Mouse (Mus musculus) neural tube, embryonic 11.5 days (tissue): ENCODE results near the gene Fam243. TPM values are rescaled to one million over a fixed set of nuclear protein-coding genes. Genes with fewer than 3 reads are reported as not detected.
A peak's percentile ranks its signal among the peaks of the same experiment; 100 is the strongest.

Experiments used
- ATAC-seq: fragments of 200-750 bp; cut with Nextera tagmentation; 2 replicates; pipeline ENCODE4 v1.8.0; 2017; ENCODE audit warnings: moderate number of reproducible peaks, mild to moderate bottlenecking, moderate TSS enrichment, moderate library complexity; ENCODE audit not compliant: insufficient read depth, low FRiP score, low TSS enrichment
- DNase-seq: peaks from one replicate; pipeline ENCODE4 v3.0.0-alpha.2; 2015; ENCODE audit warnings: low spot score
- H3K27ac ChIP-seq: fragments of 300-500 bp; sonication (generic); 2 replicates; pipeline ENCODE4 v1.5.1; 2014; ENCODE audit warnings: low read depth, mild to moderate bottlenecking, low read length
- H3K27me3 ChIP-seq: fragments of 300-500 bp; sonication (generic); 2 replicates; pipeline ENCODE4 v1.6.1; 2014; ENCODE audit warnings: mild to moderate bottlenecking, low read length, mixed read lengths; ENCODE audit not compliant: control insufficient read depth, insufficient read depth
- H3K36me3 ChIP-seq: fragments of 300-500 bp; sonication (generic); 2 replicates; pipeline ENCODE4 v1.6.1; 2014; ENCODE audit warnings: mild to moderate bottlenecking, low read length, moderate library complexity, mixed read lengths; ENCODE audit not compliant: control insufficient read depth, insufficient read depth
- H3K4me1 ChIP-seq: fragments of 300-500 bp; sonication (generic); 2 replicates; pipeline ENCODE4 v1.6.1; 2014; ENCODE audit warnings: low read length, mixed read lengths; ENCODE audit not compliant: control insufficient read depth, insufficient read depth
- H3K4me2 ChIP-seq: fragments of 300-500 bp; sonication (generic); 2 replicates; pipeline ENCODE4 v1.6.1; 2014; ENCODE audit warnings: low read depth, mild to moderate bottlenecking, moderate library complexity
- H3K4me3 ChIP-seq: fragments of 300-500 bp; sonication (generic); 2 replicates; pipeline ENCODE4 v1.5.1; 2014; ENCODE audit warnings: low read depth, low read length
- H3K9ac ChIP-seq: fragments of 300-500 bp; sonication (generic); 2 replicates; pipeline ENCODE4 v1.6.1; 2014; ENCODE audit warnings: mild to moderate bottlenecking, low read length
- H3K9me3 ChIP-seq: fragments of 300-500 bp; sonication (generic); 2 replicates; pipeline ENCODE4 v1.6.1; 2016; ENCODE audit warnings: low read length; ENCODE audit not compliant: control insufficient read depth
- WGBS: fragments of 180-500 bp; shearing (Covaris S2); extraction: QIAGEN DNeasy Blood & Tissue Kit; methylation state at CpG from one replicate; pipeline ENCODE4 v1.1.7; 2014; 5-methylcytosine and 5-hydroxymethylcytosine counted together
- polyA plus RNA-seq: library from polyadenylated mRNA; unstranded; fragments of >200 nt; fragmentation: Nextera tagmentation; extraction: Ambion mirVana; gene quantifications from 2 replicates; pipeline ENCODE4 v1.2.1, GENCODE M21; 2014

Fam243 gene
- polyA plus RNA-seq, 1 experiment from 2014 or later: not detected

DNA sequence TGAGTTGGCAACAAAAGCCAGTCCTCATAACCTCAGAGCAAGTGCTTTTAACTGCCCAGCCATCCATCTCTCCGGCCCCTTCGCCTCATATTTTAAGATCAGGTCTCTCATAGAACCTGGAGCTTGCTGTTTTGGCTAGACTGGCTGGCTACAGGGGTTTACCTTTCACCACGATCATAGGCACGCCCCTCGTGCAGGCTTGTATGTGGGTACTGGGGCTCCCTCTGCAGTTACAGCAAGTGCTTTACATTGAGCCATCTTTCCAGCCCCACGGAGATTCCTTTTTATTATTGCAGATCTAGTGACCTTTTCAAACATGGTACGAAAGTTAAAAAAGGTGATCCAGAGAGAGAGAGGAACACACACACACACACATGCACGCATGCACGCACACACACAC, 13.4 kb upstream of the Fam243 start:
- DNase-seq (peak; percentile 37), ATAC-seq (no peak)
- H3K9me3 ChIP-seq: no peaks in the 10 kb centered on the region
- no peak overlapping the region for H3K4me3 ChIP-seq
- WGBS: 66% methylated on average over 9 of the region's 9 CpGs
- no peak overlapping the region for H3K4me2 ChIP-seq
- H3K9ac ChIP-seq: no peak overlapping the region
- no peaks in the 10 kb centered on the region for H3K27me3 ChIP-seq
- no peak overlapping the region for H3K27ac ChIP-seq
- H3K4me1 ChIP-seq: no peaks in the 10 kb centered on the region
- no peaks in the 10 kb centered on the region for H3K36me3 ChIP-seq

DNA sequence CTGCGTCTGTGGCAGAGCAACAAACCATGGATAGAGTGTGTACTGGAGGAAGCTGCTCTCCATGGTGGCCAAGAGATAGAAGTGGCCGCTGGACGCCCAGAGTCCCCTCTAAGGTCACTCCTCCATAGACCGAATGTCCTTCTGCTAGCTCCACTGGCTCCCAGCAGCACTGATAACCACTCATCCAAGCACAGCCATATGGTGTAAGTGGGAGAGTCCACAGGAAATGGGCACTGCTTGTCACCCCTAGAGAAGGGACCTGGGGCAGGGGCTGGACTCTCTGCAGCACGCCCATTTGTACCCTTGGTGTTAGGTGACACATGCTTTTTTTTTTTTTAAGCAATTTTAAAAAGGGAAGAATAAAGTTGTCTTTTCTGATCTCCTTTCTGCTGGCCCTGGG, 9.7 kb upstream of the Fam243 start:
- ATAC-seq: no peak
- Histone ChIP-seq H3K27me3 (no peaks in the 10 kb centered on the region), H3K9me3 (no peaks in the 10 kb centered on the region), H3K36me3 (no peaks in the 10 kb centered on the region), H3K27ac (no peak overlapping the region), H3K4me3 (no peak overlapping the region), H3K4me2 (no peak overlapping the region), H3K4me1 (no peaks in the 10 kb centered on the region), H3K9ac (no peak overlapping the region)
- 81% methylated on average over 5 of the region's 5 CpGs for WGBS
- DNase-seq: no peak

DNA sequence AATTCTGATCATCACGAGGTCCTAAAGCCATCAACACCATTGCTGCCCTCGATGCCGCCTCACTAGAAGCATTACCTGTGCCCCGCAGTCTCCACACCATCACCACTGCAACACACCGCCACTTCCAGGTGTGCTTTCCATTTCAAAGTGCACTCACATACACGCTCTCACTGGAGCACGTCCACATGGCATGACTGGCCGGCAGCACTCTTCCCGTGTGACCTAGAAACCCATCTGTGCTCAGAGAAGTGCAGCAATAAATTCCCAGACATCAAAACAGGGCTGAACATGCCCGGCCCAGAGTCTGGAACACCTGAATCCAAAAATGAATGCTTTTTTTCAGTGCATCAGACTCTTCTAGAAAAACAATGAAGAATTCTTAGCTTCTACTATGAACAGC, 6.7 kb upstream of the Fam243 start:
- H3K36me3 ChIP-seq: no peaks in the 10 kb centered on the region
- no peak for ATAC-seq
- H3K27ac ChIP-seq: no peak overlapping the region
- H3K4me2 ChIP-seq: no peak overlapping the region
- no peaks in the 10 kb centered on the region for H3K9me3 ChIP-seq
- 83% methylated on average over 10 of the region's 10 CpGs for WGBS
- no peaks in the 10 kb centered on the region for H3K27me3 ChIP-seq
- H3K9ac ChIP-seq: no peak overlapping the region
- H3K4me1 ChIP-seq: no peaks in the 10 kb centered on the region; the same call in 1 of the 2 replicates
- no peak overlapping the region for H3K4me3 ChIP-seq
- DNase-seq: no peak

DNA sequence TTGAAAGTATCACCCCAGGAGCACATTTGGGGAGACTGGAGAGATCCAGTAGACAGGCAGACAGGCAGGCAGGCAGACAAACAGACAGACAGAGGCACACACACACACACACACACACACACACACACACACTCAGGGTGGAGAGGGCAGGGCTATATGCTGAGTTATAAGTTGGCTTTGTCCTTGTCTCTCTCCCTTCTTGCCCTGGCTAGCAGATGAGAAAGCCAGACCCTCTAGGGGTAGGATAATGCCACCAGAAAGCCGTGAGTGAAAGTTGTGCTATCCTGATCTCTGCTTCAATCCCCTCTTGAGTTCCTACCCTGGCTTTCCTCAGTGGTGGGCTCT, 3.8 kb upstream of the Fam243 start:
- no peak for ATAC-seq
- 29% methylated on average over 1 of the region's 1 CpGs for WGBS
- Histone ChIP-seq H3K4me2 (no peak overlapping the region), H3K4me3 (no peak overlapping the region), H3K9ac (no peak overlapping the region), H3K9me3 (no peaks in the 10 kb centered on the region), H3K4me1 (no peaks in the 10 kb centered on the region; the same call in 1 of the 2 replicates), H3K36me3 (no peaks in the 10 kb centered on the region), H3K27ac (no peak overlapping the region), H3K27me3 (no peaks in the 10 kb centered on the region)
- DNase-seq: no peak

DNA sequence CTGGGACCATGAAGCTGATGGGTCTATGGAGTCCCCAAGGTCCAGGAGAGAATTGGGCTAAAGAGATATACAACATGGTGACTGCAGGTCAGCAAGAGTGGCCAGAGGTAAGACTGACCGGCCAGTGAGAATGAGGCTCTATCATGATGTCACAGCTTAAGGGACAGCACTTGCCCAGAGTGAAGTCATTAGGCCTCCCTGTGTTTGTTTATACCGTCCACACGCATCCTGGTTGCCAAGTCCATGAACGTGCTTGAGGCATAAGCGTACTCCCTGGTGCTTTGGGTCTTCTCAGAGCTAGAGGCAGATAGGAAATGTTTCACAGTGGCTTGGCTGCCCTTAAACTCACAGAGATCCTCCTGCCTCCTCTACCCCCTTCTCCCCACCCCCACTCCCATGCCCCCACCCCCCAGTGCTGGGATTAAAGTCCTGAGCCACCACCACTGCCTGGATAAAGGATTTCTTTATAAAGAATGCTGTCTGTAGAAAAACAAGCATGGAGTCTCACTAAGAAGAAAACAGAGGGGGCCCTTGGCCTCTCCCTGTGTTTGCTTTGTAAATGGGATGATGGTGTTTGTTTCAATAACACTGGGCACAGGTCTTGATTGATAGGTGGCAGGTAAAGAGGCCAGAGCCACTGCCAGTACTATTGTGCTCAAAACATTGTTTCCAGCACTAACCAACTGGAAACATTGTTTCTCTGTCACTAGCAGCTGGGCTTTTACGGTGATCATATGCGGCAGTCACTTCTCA, 3.2 kb upstream of the Fam243 start:
- no peaks in the 10 kb centered on the region for H3K36me3 ChIP-seq
- 41% methylated on average over 7 of the region's 7 CpGs for WGBS
- ATAC-seq: no peak; the same call in 1 of the 2 replicates
- no peak for DNase-seq
- no peak overlapping the region; the same call in 1 of the 2 replicates for H3K9ac ChIP-seq
- H3K4me1 ChIP-seq: no peaks in the 10 kb centered on the region; the same call in 1 of the 2 replicates
- H3K9me3 ChIP-seq: no peaks in the 10 kb centered on the region
- no peak overlapping the region for H3K27ac ChIP-seq
- H3K27me3 ChIP-seq: no peaks in the 10 kb centered on the region
- H3K4me3 ChIP-seq: no peak overlapping the region
- no peak overlapping the region for H3K4me2 ChIP-seq

DNA sequence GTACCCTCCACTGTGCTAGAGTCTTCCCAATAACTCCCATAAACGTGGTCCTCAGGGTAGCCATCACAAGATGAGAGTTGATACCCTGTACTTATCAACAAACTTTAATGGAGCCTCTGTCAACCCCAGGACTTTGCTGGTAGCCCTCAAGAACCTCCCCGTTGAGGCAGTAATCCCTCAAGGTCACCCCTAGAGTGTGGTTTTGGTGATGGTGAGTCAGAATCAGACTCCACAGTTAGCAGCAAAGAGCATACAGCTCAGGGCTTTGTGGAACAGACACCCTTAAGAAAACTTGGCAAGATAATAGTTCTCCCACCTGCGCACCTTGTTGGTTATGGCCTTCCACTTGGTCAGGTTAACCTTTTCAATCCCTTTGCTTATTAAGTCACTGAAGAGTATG, 880 bp downstream of the Fam243 start:
- DNase-seq (no peak), ATAC-seq (no peak)
- H3K36me3 ChIP-seq: no peaks in the 10 kb centered on the region
- H3K4me2 ChIP-seq: no peak overlapping the region
- no peak overlapping the region for H3K4me3 ChIP-seq
- H3K9ac ChIP-seq: no peak overlapping the region
- no peaks in the 10 kb centered on the region for H3K9me3 ChIP-seq
- 85% methylated on average over 3 of the region's 3 CpGs for WGBS
- no peaks in the 10 kb centered on the region for H3K27me3 ChIP-seq
- H3K27ac ChIP-seq: no peak overlapping the region
- no peaks in the 10 kb centered on the region; the same call in 1 of the 2 replicates for H3K4me1 ChIP-seq

DNA sequence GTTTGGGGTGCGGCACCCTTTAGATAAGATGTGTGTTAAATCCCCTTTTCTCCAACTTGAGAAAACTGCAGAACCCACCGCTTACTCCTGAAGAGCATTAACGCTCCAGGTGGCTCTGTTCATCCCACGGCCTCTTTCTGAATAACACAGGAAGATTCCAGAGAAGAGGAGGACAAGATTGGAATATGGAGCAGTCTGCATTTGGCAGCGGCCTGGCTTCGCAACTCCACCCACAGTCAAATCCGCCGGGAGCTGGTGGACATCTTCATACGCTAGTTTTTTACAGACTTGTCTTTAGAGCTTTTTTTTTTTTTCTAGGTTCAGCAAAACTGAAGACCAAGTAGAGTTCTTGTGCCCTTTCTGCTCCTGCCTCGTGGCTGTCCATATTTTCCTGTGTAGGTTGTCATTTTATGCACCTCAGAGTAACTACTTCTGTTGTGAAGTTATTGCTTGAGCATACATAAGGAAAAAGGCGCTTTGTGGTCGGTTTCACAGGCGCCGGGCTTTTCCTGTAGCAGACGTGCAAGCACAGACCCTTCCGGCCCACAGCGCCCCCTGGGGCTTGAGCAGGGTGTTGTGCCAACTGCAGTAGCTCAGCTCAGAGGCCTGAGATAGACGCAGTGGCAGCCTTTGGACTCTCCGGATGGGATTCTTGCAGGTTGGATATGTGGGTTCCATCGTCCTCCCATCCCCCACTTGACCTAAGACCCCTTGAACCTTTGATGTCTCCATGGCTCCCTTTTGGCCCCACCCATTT, 1.7 kb downstream of the Fam243 start:
- no peaks in the 10 kb centered on the region for H3K4me1 ChIP-seq
- ATAC-seq (no peak), DNase-seq (peak; percentile 46)
- H3K27ac ChIP-seq: no peak overlapping the region
- WGBS: 60% methylated on average over 20 of the region's 20 CpGs
- no peak overlapping the region for H3K4me2 ChIP-seq
- no peaks in the 10 kb centered on the region for H3K27me3 ChIP-seq
- H3K36me3 ChIP-seq: no peaks in the 10 kb centered on the region
- H3K9me3 ChIP-seq: no peaks in the 10 kb centered on the region
- no peak overlapping the region for H3K9ac ChIP-seq
- H3K4me3 ChIP-seq: no peak overlapping the region

DNA sequence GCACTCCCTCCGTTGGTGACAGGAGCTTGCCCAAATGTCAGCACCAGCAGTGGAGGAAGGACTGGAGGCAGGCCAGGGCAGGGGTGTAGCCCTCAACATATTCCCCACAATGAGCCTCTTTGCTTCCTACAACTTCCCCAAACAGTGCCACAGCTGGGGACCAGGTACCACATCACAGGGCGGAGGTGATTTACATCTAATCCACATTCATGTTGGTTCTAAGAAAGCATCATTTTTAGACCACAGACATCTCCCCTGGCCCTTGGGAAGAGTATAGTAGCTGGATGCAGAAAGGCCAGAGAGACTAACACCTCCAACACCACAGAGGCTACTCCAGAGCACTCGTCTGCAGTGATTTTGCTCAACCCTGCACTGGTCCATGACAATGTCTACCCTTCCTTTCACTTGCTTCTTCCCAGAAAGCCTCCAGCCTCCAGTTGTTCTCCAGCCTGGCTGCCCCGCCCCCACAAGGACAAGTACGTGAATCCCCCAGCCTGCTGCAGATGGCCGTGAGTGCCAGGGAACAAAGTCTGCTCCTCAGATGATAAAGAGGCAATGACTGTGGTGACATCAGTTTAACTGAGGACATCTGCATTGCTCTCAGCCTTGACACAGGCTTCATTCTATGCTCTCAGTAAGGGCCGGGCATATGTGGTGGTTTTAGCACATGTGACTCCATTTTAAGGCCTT, 5.0 kb downstream of the Fam243 start:
- no peak for ATAC-seq
- Histone ChIP-seq H3K36me3 (peaks cover 5% of the 10 kb centered on the region), H3K4me1 (no peaks in the 10 kb centered on the region), H3K9me3 (no peaks in the 10 kb centered on the region), H3K4me3 (no peak overlapping the region), H3K27me3 (no peaks in the 10 kb centered on the region), H3K9ac (no peak overlapping the region), H3K4me2 (no peak overlapping the region), H3K27ac (no peak overlapping the region)
- no peak for DNase-seq
- 79% methylated on average over 7 of the region's 7 CpGs for WGBS
